Mouse (Mus musculus): Measurements from ENCODE around the gene Rasa3. TPM values are rescaled to one million over a fixed set of nuclear protein-coding genes. Genes with fewer than 3 reads are reported as not detected.

The Rasa3 gene
- polyA plus RNA-seq, 1 experiment: 10.8 TPM

- peaks cover 6% of the 10 kb centered on the region; the same call in 1 of the 2 replicates for H3K4me1 ChIP-seq (ENCODE audit: control insufficient read depth, insufficient read depth, low read length)
- no peaks in the 10 kb centered on the region for H3K27me3 ChIP-seq (replicated peaks; ENCODE audit: control insufficient read depth, insufficient read depth, low read length)
- no peak overlapping the region for H3K27ac ChIP-seq (ENCODE audit: insufficient read depth, low read depth, low read length)
- no peak overlapping the region for H3K4me3 ChIP-seq (ENCODE audit: insufficient read depth, low read depth, low read length)
- WGBS: 62% methylated on average over 8 of the region's 8 CpGs
- H3K36me3 ChIP-seq (ENCODE audit: control insufficient read depth, insufficient read depth, low read length): no peaks in the 10 kb centered on the region
- DNase-seq: no peak
- no peak for TF ChIP-seq CTCF (conservative IDR thresholded peaks at IDR 0.05; ENCODE audit: insufficient read depth, insufficient read length, low read depth, low read length)
Measured at GRCm38 (mm10) chr8:13665944-13666343, 11.5 kb downstream of the Rasa3 start.

DNA sequence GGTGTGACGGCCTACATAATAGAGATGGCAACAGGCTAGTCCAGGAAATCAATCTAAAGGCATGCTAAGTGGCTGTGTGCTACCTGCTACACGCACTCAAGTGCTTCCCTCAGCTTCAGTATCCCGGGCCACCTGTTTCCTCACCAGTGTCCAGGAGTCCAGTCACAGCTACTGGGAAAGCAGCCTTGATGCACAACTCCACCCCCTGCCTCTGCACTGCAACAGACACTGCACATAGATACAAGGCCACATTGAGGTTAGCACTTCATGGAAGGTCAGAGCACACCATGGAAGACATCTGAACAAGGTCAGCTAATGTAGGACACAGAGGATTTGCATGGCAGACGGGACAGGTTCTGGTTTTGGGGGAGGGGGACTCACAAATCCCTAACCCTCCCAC, 11.9 kb downstream of the Rasa3 start:
- no peak overlapping the region for H3K27ac ChIP-seq (ENCODE audit: insufficient read depth, low read depth, low read length)
- peaks cover 6% of the 10 kb centered on the region; the same call in 1 of the 2 replicates for H3K4me1 ChIP-seq (ENCODE audit: control insufficient read depth, insufficient read depth, low read length)
- DNase-seq: no peak
- no peaks in the 10 kb centered on the region for H3K36me3 ChIP-seq (ENCODE audit: control insufficient read depth, insufficient read depth, low read length)
- H3K4me3 ChIP-seq (ENCODE audit: insufficient read depth, low read depth, low read length): no peak overlapping the region
- 87% methylated on average over 4 of the region's 4 CpGs for WGBS
- H3K27me3 ChIP-seq (replicated peaks; ENCODE audit: control insufficient read depth, insufficient read depth, low read length): no peaks in the 10 kb centered on the region
- TF ChIP-seq CTCF (conservative IDR thresholded peaks at IDR 0.05; ENCODE audit: insufficient read depth, insufficient read length, low read depth, low read length): no peak
- no peak for TF ChIP-seq POLR2A (IDR thresholded peaks at IDR 0.05; ENCODE audit: low read depth, low read length)

GRCm38 (mm10) chr8:13664711-13665210, 12.6 kb downstream of the Rasa3 start:
- Histone ChIP-seq H3K4me1 (ENCODE audit: control insufficient read depth, insufficient read depth, low read length) (peaks cover 2% of the 10 kb centered on the region; the same call in 1 of the 2 replicates), H3K27me3 (replicated peaks; ENCODE audit: control insufficient read depth, insufficient read depth, low read length) (no peaks in the 10 kb centered on the region), H3K36me3 (ENCODE audit: control insufficient read depth, insufficient read depth, low read length) (no peaks in the 10 kb centered on the region), H3K27ac (ENCODE audit: insufficient read depth, low read depth, low read length) (no peak overlapping the region), H3K4me3 (ENCODE audit: insufficient read depth, low read depth, low read length) (no peak overlapping the region)
- no peak for DNase-seq
- WGBS: 76% methylated on average over 6 of the region's 6 CpGs
- no peak for TF ChIP-seq CTCF (conservative IDR thresholded peaks at IDR 0.05; ENCODE audit: insufficient read depth, insufficient read length, low read depth, low read length)
- no peak for TF ChIP-seq POLR2A (IDR thresholded peaks at IDR 0.05; ENCODE audit: low read depth, low read length)

GRCm38 (mm10) chr8:13660323-13660722, 17.1 kb downstream of the Rasa3 start:
- H3K27me3 ChIP-seq (replicated peaks; ENCODE audit: control insufficient read depth, insufficient read depth, low read length): no peaks in the 10 kb centered on the region
- no peaks in the 10 kb centered on the region for H3K36me3 ChIP-seq (ENCODE audit: control insufficient read depth, insufficient read depth, low read length)
- H3K4me3 ChIP-seq (ENCODE audit: insufficient read depth, low read depth, low read length): no peak overlapping the region
- TF ChIP-seq CTCF (conservative IDR thresholded peaks at IDR 0.05; ENCODE audit: insufficient read depth, insufficient read length, low read depth, low read length) (no peak), POLR2A (IDR thresholded peaks at IDR 0.05; ENCODE audit: low read depth, low read length) (no peak)
- H3K4me1 ChIP-seq (ENCODE audit: control insufficient read depth, insufficient read depth, low read length): no peaks in the 10 kb centered on the region
- H3K27ac ChIP-seq (ENCODE audit: insufficient read depth, low read depth, low read length): no peak overlapping the region
- DNase-seq: no peak
- 87% methylated on average over 13 of the region's 13 CpGs for WGBS

- Histone ChIP-seq H3K27me3 (replicated peaks; ENCODE audit: control insufficient read depth, insufficient read depth, low read length) (no peaks in the 10 kb centered on the region), H3K4me3 (ENCODE audit: insufficient read depth, low read depth, low read length) (no peak overlapping the region), H3K36me3 (ENCODE audit: control insufficient read depth, insufficient read depth, low read length) (no peaks in the 10 kb centered on the region), H3K27ac (ENCODE audit: insufficient read depth, low read depth, low read length) (no peak overlapping the region), H3K4me1 (ENCODE audit: control insufficient read depth, insufficient read depth, low read length) (no peaks in the 10 kb centered on the region)
- DNase-seq: no peak
- TF ChIP-seq POLR2A (IDR thresholded peaks at IDR 0.05; ENCODE audit: low read depth, low read length): no peak
- TF ChIP-seq CTCF (conservative IDR thresholded peaks at IDR 0.05; ENCODE audit: insufficient read depth, insufficient read length, low read depth, low read length): no peak
- 67% methylated on average over 12 of the region's 12 CpGs for WGBS
Measured at GRCm38 (mm10) chr8:13657479-13657878, 19.9 kb downstream of the Rasa3 start.

DNA sequence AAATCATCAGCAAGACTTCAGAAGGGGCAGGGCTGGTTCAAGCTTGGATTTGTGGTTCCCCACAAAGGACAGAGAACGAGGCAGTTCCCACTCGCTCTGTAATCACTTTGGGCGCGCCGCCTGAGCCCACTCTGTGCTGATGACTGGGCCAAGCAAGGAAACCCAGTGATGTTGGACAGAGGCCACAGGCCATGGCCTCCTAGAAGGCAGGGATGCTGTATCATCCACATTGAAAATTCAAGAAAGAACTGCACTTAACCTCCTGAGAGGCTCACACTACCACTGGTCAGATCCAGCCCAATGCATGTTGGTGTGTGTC, 22.4 kb downstream of the Rasa3 start:
- H3K4me3 ChIP-seq (ENCODE audit: insufficient read depth, low read depth, low read length): no peak overlapping the region
- no peak overlapping the region for H3K27ac ChIP-seq (ENCODE audit: insufficient read depth, low read depth, low read length)
- TF ChIP-seq POLR2A (IDR thresholded peaks at IDR 0.05; ENCODE audit: low read depth, low read length) (no peak), CTCF (conservative IDR thresholded peaks at IDR 0.05; ENCODE audit: insufficient read depth, insufficient read length, low read depth, low read length) (no peak)
- H3K36me3 ChIP-seq (ENCODE audit: control insufficient read depth, insufficient read depth, low read length): no peaks in the 10 kb centered on the region
- H3K4me1 ChIP-seq (ENCODE audit: control insufficient read depth, insufficient read depth, low read length): no peaks in the 10 kb centered on the region
- WGBS: 86% methylated on average over 5 of the region's 5 CpGs
- no peak for DNase-seq
- H3K27me3 ChIP-seq (replicated peaks; ENCODE audit: control insufficient read depth, insufficient read depth, low read length): no peaks in the 10 kb centered on the region

GRCm38 (mm10) chr8:13654350-13655032, 22.9 kb downstream of the Rasa3 start:
- DNase-seq: no peak
- no peak overlapping the region for H3K27ac ChIP-seq (ENCODE audit: insufficient read depth, low read depth, low read length)
- H3K36me3 ChIP-seq (ENCODE audit: control insufficient read depth, insufficient read depth, low read length): no peaks in the 10 kb centered on the region
- no peaks in the 10 kb centered on the region; the same call in 1 of the 2 replicates for H3K4me1 ChIP-seq (ENCODE audit: control insufficient read depth, insufficient read depth, low read length)
- TF ChIP-seq POLR2A (IDR thresholded peaks at IDR 0.05; ENCODE audit: low read depth, low read length) (no peak), CTCF (conservative IDR thresholded peaks at IDR 0.05; ENCODE audit: insufficient read depth, insufficient read length, low read depth, low read length) (no peak)
- H3K4me3 ChIP-seq (ENCODE audit: insufficient read depth, low read depth, low read length): no peak overlapping the region
- 64% methylated on average over 11 of the region's 11 CpGs for WGBS
- no peaks in the 10 kb centered on the region for H3K27me3 ChIP-seq (replicated peaks; ENCODE audit: control insufficient read depth, insufficient read depth, low read length)

Data from kidney, adult 2 months (tissue).